Mouse (Mus musculus): Measurements from ENCODE around the gene Cdc6. TPM values are rescaled to one million over a fixed set of nuclear protein-coding genes. Genes with fewer than 3 reads are reported as not detected.

Cdc6 gene
- polyA plus RNA-seq, 1 experiment from 2014 or later = 47.0 TPM

DNA sequence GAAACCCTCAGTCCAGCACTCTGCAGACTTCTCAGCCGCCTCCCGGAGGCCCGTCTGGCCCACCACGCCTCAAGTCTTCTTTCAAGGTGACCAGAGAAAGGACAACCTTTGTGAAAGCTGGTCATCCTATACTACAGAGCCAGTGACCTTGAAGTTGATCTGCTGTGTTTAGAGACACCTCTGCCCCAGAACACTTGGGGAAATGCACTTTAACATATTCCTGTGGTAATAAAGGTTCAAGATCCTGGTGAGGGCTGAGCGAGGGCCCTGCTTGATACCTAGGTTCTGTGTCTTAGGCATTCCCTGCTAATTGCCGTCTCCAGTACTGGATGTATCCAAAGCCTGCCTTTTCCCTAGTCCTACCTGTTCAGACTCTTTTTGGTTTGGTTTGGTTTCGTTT is 19.0 kb downstream of the Cdc6 start:
- H3K4me2 ChIP-seq = peak overlapping the region; percentile 54
- WGBS = 59% methylated on average over 7 of the region's 7 CpGs

DNA sequence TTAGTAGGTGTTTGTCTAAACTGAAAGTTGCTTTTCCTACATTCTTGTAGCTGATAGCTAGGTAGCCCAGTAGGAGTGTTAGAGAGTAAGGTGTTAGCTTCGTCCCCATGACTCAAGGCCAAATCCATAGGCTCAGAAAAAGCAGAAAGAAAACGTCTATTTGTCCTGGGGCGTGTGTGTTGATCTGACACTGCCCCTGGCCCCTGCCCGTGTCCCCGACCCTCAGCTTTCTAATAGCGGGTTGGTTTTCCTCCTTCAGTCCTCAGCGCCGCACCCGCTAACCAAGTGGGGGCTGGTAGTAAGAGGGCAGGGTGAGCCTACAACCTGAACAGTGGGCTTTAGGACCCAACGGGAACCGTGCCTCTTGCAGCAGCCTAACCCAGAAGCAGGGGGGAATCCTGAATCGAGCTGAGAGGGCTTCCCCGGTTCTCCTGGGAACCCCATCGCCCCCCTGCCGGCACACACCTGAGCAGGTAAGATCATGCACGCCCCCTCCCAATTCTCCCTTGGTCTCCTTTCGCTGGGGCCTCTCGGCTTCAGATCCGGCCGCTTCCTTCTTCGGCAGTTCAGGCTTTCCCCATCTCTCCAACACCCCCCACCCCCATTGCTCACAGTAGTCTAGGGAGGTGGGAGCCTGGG is 20.0 kb downstream of the Cdc6 start, which contains the start of gene Rara:
Gene Rara, plus strand, starts transcription at position 381 of the 639 bp plus-strand sequence.
- H3K4me3 ChIP-seq (ENCODE audit: low read depth, low read length) = peak within 1 kb of the TSS; percentile 63
- peak; percentile 69 for DNase-seq
- H3K9me3 ChIP-seq (ENCODE audit: low read depth, low read length) = no peaks in the 10 kb centered on the region
- H3K27ac ChIP-seq (ENCODE audit: low read depth) = peak within 1 kb of the TSS; percentile 95
- H3K27me3 ChIP-seq (ENCODE audit: insufficient read depth, low read length) = no peaks in the 10 kb centered on the region
- H3K4me1 ChIP-seq (ENCODE audit: insufficient read depth) = peaks cover 87% of the 10 kb centered on the region
- no peak for ATAC-seq (ENCODE audit: insufficient read depth)
- WGBS = 6% methylated on average over 21 of the region's 21 CpGs
- H3K4me2 ChIP-seq = peak within 1 kb of the TSS; percentile 91
- no peak for TF ChIP-seq CTCF (IDR thresholded peaks at IDR 0.05; ENCODE audit: low read depth)
- 0 out of 2 replicates have a peak, but pooled peaks cover 2% of the 10 kb centered on the region for H3K36me3 ChIP-seq (ENCODE audit: insufficient read depth)
- peak within 1 kb of the TSS; percentile 77 for H3K9ac ChIP-seq

More for the DNA sequence above, 19.0 kb downstream of the Cdc6 start:
- 0 out of 2 replicates have a peak, but pooled peaks cover 6% of the 10 kb centered on the region for H3K36me3 ChIP-seq (ENCODE audit: insufficient read depth)
- ATAC-seq (ENCODE audit: insufficient read depth) (no peak), DNase-seq (no peak)
- peak overlapping the region; percentile 95 for H3K27ac ChIP-seq (ENCODE audit: low read depth)
- TF ChIP-seq CTCF (IDR thresholded peaks at IDR 0.05; ENCODE audit: low read depth) = no peak
- peaks cover 79% of the 10 kb centered on the region for H3K4me1 ChIP-seq (ENCODE audit: insufficient read depth)
- no peak overlapping the region for H3K4me3 ChIP-seq (ENCODE audit: low read depth, low read length)
- no peaks in the 10 kb centered on the region for H3K27me3 ChIP-seq (ENCODE audit: insufficient read depth, low read length)
- H3K9me3 ChIP-seq (ENCODE audit: low read depth, low read length) = no peaks in the 10 kb centered on the region
- peak overlapping the region; percentile 27; the same call in 1 of the 2 replicates for H3K9ac ChIP-seq

DNA sequence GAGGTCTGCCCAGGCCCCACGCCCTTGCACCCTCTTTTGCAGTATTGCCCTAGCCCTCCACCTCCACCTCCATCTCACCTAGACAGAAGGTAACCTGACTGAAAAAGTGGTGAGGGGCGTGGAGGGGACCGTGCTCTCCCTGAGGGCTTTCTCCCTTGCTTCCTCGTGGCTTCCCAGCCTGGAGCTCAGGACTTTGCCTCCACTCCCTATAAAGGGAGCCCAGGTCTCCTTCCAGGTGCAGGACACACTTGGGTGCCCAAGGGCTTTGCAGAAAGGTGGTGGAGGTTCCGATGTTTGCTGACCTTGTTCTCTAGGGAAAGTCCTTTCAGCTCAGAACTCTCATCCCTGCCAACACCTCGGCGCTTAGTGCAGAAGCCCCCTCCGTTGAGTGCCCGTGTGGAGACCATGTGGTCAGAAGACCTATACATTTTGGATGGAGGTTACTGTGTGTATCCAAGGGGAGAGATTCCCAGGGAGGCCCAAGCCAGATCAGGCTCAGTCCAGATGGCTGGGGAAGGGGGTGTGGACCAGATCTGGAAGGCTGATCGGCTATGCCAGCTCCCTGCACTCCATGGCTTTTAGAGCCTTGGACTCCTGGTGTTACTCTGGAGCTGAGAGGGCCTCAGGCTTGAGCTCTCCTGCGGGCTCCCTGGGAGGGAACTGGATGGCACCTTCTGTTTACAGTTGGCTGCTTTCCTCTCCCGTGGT is 20.7 kb downstream of the Cdc6 start:
- DNase-seq = no peak

DNA sequence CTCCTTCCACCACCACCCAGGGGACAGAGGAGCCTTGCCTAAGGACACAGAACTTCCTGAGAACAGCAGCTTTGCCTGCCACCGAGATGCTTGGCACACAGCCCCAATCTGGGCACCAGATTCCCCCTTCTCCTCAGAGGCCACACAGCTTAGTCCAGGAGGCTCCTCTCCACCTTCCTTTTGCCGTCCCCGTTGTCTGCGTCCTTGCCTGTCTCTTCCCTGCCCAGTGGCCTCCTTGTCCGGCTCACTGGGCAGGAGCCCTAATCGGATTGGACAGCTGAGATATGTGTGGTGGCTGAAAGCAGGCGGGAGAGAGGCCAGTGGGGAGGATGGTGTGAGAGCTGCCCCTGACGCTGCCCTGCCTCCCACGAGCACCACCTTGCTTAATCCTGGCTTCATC is 21.9 kb downstream of the Cdc6 start:
- no peaks in the 10 kb centered on the region for H3K9me3 ChIP-seq (ENCODE audit: low read depth, low read length)
- peak overlapping the region; percentile 91 for H3K4me2 ChIP-seq
- TF ChIP-seq CTCF (IDR thresholded peaks at IDR 0.05; ENCODE audit: low read depth) = no peak
- 7% methylated on average over 9 of the region's 9 CpGs for WGBS
- H3K36me3 ChIP-seq (ENCODE audit: insufficient read depth) = no peaks in the 10 kb centered on the region
- peak overlapping the region; percentile 1; the same call in 1 of the 2 replicates for H3K9ac ChIP-seq
- H3K4me1 ChIP-seq (ENCODE audit: insufficient read depth) = peaks cover 82% of the 10 kb centered on the region
- peak overlapping the region; percentile 63 for H3K4me3 ChIP-seq (ENCODE audit: low read depth, low read length)
- DNase-seq (peak; percentile 45), ATAC-seq (ENCODE audit: insufficient read depth) (no peak)
- H3K27ac ChIP-seq (ENCODE audit: low read depth) = peak overlapping the region; percentile 92
- H3K27me3 ChIP-seq (ENCODE audit: insufficient read depth, low read length) = no peaks in the 10 kb centered on the region

More for the DNA sequence above, 20.7 kb downstream of the Cdc6 start:
- 8% methylated on average over 12 of the region's 12 CpGs for WGBS
- TF ChIP-seq CTCF (IDR thresholded peaks at IDR 0.05; ENCODE audit: low read depth) = no peak
- Histone ChIP-seq H3K27ac (ENCODE audit: low read depth) (peak overlapping the region; percentile 92), H3K27me3 (ENCODE audit: insufficient read depth, low read length) (no peaks in the 10 kb centered on the region), H3K9me3 (ENCODE audit: low read depth, low read length) (no peaks in the 10 kb centered on the region), H3K4me2 (peak overlapping the region; percentile 91), H3K4me1 (ENCODE audit: insufficient read depth) (peaks cover 92% of the 10 kb centered on the region), H3K36me3 (ENCODE audit: insufficient read depth) (no peaks in the 10 kb centered on the region), H3K9ac (peak overlapping the region; percentile 77), H3K4me3 (ENCODE audit: low read depth, low read length) (peak overlapping the region; percentile 63)
- no peak for ATAC-seq (ENCODE audit: insufficient read depth)

DNA sequence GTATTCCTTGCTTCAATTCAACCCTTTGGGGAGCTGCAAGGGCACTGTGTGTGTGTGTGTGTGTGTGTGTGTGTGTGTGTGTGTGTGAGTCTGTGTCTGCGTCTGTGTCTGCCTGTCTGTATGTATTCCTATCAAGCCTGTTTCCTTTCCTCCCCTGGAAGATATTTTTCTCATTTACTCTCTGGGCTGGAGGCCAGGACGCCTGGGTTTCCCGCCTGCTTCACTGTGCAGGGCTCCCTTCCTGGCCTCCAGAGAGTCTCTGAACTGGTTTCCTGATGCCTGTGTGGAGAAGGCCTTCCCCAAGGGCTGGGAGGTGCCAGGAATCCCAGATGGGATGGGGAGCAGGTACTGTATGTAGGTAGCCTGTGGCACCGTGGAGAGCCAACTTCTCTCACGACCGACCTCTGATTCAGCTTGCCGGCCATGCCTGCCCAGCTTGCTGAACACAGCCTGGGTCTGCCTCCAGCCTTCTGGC is 22.6 kb downstream of the Cdc6 start:
- H3K36me3 ChIP-seq (ENCODE audit: insufficient read depth) = no peaks in the 10 kb centered on the region
- H3K9ac ChIP-seq = peak overlapping the region; percentile 9
- H3K9me3 ChIP-seq (ENCODE audit: low read depth, low read length) = no peaks in the 10 kb centered on the region
- peak overlapping the region; percentile 91 for H3K4me2 ChIP-seq
- H3K27me3 ChIP-seq (ENCODE audit: insufficient read depth, low read length) = no peaks in the 10 kb centered on the region
- peaks cover 75% of the 10 kb centered on the region for H3K4me1 ChIP-seq (ENCODE audit: insufficient read depth)
- no peak for TF ChIP-seq CTCF (IDR thresholded peaks at IDR 0.05; ENCODE audit: low read depth)
- whole genome bisulfite sequencing = 36% methylated on average over 7 of the region's 7 CpGs
- peak overlapping the region; percentile 63; the same call in 1 of the 2 replicates for H3K4me3 ChIP-seq (ENCODE audit: low read depth, low read length)
- DNase-seq (peak; percentile 78), ATAC-seq (ENCODE audit: insufficient read depth) (no peak)
- H3K27ac ChIP-seq (ENCODE audit: low read depth) = peak overlapping the region; percentile 92

DNA sequence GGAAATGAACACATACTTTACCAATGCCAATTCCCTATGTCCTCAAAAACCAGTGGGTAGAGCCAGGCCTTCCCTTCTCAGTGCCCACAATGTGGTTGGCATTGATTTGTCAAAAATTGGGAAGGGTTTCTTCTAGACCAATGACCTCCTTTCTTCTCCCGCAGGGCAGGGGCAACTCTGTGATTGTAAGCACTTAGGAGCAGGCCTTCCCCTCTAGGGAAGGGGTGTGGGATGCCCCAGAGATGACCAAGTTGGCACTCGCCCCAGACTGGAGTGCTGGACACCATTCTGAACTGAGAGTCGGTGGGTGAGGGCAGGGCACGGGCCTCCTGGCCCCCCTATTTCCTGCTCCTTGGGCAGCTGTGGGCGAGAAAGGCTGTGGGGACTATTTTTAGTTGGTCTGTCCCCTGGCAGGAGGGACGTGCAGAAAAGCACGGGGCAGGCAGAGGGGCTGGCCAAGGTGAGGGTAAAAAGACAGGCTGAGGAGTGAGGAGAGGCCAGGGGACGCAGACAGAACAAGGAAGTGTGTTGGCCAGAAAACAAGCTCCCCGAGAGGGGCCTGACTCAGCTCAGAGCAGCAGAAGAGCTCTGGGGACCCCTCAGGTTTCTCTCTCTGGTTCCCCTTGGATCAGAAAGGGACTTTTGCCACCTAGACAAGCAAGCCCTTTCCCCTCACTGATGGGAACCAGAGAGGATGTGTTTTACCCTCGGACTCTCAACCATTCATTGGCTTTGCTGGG is 23.3 kb downstream of the Cdc6 start:
- no peak overlapping the region for H3K4me3 ChIP-seq (ENCODE audit: low read depth, low read length)
- TF ChIP-seq CTCF (IDR thresholded peaks at IDR 0.05; ENCODE audit: low read depth) = no peak
- H3K36me3 ChIP-seq (ENCODE audit: insufficient read depth) = no peaks in the 10 kb centered on the region
- H3K27ac ChIP-seq (ENCODE audit: low read depth) = peak overlapping the region; percentile 92
- peak overlapping the region; percentile 91 for H3K4me2 ChIP-seq
- H3K9me3 ChIP-seq (ENCODE audit: low read depth, low read length) = no peaks in the 10 kb centered on the region
- peak; percentile 45 for DNase-seq
- no peak for ATAC-seq (ENCODE audit: insufficient read depth)
- peaks cover 74% of the 10 kb centered on the region for H3K4me1 ChIP-seq (ENCODE audit: insufficient read depth)
- no peaks in the 10 kb centered on the region for H3K27me3 ChIP-seq (ENCODE audit: insufficient read depth, low read length)
- H3K9ac ChIP-seq = peak overlapping the region; percentile 33
- 17% methylated on average over 10 of the region's 10 CpGs for WGBS

Data from lung, embryonic 14.5 days (tissue).